Mouse (Mus musculus): ENCODE data around the gene Ipcef1.
A peak's percentile ranks its signal among the peaks of the same experiment; 100 is the strongest.

Gene Ipcef1

DNA sequence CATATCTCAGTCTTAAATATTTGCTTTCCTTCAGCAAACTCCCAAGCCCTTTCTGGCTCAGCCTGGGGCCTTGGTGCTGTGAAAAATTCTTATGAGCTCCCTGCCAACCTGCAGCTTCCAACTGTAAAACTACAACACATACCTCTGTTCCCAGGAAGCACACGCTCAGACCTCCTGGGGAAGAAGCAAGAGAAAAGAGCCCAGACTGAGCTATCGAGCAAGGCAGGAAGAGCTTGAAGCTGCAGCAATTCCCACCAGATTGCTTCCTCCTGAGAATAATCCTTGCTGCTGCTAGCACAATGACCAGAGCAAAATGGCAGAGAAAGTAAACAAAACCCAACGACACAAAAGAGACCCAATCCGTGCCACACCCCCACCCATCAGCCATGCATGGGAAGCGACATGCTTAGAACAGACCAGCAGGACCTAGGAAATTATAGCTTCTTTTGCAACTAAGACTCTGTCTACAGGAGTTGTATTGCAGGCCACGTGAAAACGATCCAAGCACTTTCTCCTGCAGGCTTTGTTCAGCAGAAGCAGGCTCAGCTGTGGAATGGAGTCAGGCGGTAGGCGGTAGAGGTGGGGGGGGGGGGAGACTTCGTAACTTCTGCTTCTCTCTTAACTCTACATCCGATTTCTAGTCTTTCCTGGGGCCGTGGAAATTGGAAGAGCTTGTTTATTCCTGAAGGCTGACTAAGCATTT is at the start of gene Ipcef1:
Gene Ipcef1 (minus strand): TSS at position 164 of the 703 bp plus-strand sequence.
- no peak for DNase-seq (ENCODE audit: low spot score)

DNA sequence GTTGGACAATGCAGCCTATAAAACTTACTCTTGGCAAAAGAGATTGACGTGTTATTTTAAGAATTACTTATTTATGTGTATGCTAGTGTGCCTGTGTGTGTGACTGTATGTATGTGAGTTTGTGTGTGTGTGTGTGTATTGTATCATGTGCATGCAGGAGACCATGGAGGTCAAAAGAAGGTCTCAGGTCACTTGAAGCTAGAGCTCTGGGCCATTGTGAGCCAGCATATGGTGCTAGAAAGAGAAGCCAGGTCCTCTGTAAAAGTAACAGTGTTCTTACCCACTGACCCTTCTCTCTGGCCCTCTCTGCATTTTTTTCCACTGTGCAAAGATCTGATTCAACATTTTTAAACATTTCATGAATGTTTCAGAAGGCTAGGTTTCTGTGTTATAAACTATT is 25.7 kb upstream of the Ipcef1 start:
- DNase-seq (ENCODE audit: low spot score) = no peak

DNA sequence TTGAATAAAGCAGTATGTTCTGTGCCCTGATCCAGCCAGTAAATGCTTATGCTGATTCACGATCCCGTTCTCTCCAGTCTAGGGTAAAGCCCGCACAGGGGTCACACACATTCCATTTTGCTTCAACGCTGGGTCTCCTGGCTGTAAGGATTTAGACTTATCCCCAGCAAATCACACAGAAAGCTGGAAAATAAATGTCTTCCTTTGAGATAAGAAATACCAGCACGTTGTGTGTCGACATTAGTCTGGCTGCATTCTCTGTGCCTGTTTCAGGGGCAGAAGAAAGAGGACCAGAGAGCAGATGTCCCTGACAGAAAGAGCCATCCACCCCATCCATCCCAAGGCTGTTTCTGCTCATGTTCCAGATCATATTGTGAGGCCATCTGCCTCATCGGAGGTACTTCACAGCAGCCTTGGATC is 25.1 kb upstream of the Ipcef1 start:
- DNase-seq (ENCODE audit: low spot score) = no peak

DNA sequence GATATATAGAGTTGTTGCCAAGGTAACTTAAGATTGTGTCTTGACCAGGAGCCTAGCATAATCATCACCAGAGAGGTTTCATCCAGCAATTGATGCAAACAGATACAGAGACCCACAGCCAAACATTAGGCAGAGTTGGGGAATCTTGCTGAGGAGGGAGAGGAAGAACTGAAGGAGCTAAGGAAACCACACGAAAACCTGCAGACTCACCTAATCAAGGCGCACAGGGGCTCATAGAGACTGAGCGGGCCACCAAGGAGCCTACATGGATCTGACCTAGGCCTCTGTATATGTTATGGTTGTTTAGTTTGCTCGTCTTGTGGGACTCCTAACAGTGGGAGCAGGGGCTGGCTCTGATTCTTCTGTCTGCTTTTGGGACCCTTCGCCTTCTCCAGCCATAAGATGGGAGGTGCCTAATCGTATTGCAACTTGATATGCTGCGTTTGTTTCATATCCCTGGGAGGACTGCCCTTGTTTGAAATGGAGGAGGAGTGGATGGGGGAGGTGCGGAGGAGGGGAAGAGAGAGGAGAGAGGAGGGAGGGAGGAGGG is 24.5 kb upstream of the Ipcef1 start:
- DNase-seq (ENCODE audit: low spot score) = no peak

DNA sequence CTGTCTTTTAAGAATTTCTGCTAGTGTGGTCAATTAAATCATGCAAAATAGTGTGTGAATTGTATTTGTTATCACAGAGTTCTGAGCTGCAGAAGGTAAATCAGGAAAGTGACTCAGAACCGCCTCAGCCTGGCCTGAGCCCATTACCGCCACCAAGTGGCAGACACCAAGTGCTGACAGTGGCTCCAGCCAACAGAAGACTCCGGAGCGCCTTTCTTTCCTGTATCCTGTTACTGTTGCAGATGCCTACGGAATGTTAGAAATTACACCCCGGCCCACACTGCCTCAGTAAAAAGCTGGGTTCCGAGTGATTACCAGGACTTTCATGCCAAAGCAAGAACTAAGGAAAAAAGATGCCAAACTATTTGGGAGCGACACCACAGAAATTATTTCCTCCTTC is 23.9 kb upstream of the Ipcef1 start:
- peak; percentile 75 for DNase-seq (ENCODE audit: low spot score)

DNA sequence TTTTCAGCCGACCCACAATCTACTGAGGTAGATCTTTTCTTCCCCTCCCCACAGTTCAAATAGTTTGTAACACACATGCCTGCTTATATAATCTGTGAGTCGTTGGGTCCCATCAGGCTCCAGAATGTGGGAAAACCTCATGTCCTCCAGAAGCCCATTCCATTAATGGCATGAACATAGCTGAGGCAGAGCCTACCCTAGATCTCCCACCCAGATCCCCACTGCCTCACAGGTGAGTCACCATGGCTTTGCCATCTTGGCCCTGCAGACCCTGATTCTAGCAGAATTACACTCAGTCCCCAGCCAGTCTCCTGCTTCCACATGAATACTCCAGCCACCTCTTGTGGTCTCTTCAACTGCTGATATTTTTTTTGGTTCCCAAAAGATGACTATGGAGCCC is 23.4 kb upstream of the Ipcef1 start:
- no peak for DNase-seq (ENCODE audit: low spot score)

DNA sequence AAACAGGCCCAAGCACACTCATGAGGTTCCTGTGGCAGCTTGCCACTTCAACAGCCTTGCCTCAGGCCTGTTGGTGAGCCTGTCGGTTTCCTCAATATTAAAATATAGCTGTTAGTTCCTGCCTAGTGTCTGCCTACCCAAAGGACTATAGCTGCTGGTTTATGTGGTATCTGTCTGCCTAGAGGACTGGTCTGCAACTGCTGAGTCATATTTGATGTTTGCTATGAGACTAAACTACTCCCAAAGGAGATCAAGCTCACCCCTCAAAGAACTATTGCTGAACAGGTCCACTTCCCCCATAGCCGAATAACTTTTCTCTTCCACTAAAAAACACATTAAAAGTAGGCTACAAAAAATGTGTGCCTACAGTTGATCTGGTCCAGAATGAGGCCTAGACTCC is 22.0 kb upstream of the Ipcef1 start:
- DNase-seq (ENCODE audit: low spot score) = no peak

DNA sequence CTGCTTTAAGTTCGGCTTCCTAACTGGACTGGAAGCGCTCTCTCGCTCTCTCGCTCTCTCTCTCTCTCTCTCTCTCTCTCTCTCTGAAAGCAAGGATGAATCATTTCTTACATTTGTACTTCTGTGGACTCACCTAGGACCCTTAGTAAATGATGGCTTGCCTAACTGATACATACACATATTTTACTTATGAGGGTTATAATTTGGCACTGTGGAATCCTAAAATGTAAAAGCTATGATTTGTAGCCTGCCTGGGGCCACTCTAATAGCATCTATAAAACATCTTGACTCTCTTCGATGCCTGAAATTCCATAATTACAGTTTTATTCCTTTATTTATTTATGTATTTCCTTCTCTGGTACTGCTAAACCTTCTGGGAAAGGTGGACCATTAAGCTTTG is 18.6 kb upstream of the Ipcef1 start:
- DNase-seq (ENCODE audit: low spot score) = no peak

DNA sequence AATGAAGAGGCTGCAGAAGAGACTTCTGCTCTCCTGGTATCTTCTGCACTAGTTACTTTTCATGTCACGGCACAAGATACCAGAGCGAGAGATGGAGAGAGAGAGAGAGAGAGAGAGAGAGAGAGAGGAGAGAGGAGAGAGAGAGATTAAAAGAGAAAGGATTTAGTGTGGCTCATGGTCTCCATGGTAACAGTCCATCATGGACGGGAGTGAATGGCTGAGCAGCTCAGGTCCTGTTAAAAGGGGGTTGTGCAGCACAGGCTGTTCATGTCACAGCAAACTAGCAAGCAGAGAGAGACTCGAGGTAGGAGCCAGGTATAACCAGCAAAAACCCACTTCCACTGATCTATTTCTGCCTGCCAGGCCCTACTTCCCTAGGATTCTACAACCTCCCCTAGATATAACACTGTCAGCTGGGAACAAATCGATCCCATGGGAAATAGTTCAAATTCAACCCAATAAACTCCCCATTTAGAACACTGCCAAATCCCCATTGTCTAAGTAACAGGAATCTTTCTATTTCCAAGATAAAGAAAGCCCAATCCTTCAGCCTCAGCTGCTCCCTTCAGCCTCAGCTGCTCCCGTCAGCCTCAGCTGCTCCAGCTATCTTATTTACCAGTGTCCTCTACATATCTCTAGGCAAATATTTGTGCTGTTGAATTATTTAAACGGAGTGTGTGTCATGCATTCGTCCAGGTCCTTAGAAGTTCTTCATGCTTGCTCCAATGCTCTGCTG is 18.0 kb upstream of the Ipcef1 start:
- no peak for DNase-seq (ENCODE audit: low spot score)

DNA sequence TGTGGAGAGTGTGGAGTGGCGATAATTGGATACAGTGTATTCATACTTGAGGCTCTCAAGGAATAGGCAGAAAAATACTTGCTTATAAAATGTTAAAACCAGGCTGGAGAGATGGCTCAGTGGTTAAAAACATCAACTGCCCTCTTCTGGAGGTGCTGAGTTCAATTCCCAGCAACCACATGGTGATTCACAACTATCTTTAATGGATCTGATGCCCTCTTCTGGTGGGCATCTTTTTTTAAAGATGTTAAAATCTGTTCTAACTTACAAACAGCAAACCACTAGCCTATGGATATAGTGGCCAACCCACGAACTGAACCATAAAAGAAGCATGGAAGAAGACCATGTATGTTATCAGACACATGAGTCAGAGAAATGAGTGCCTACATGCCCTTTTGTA is 16.8 kb upstream of the Ipcef1 start:
- DNase-seq (ENCODE audit: low spot score) = no peak

DNA sequence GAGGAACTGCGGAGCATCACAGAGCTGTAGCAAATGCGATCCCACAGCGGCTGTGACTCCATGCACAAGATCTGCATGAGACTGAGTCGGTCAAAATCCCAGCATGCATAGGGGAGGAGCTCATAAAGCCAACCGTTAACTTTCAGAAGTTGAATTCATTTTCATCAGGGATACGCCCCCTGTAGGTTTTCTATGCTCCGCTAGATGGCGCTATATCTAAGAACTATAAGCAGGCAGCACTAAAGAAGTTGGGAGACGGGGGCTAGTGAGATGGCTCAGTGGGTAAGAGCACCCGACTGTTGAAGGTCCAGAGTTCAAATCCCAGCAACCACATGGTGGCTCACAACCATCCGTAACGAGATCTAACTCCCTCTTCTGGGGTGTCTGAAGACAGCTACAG is 16.3 kb upstream of the Ipcef1 start:
- peak; percentile 45 for DNase-seq (ENCODE audit: low spot score)

DNA sequence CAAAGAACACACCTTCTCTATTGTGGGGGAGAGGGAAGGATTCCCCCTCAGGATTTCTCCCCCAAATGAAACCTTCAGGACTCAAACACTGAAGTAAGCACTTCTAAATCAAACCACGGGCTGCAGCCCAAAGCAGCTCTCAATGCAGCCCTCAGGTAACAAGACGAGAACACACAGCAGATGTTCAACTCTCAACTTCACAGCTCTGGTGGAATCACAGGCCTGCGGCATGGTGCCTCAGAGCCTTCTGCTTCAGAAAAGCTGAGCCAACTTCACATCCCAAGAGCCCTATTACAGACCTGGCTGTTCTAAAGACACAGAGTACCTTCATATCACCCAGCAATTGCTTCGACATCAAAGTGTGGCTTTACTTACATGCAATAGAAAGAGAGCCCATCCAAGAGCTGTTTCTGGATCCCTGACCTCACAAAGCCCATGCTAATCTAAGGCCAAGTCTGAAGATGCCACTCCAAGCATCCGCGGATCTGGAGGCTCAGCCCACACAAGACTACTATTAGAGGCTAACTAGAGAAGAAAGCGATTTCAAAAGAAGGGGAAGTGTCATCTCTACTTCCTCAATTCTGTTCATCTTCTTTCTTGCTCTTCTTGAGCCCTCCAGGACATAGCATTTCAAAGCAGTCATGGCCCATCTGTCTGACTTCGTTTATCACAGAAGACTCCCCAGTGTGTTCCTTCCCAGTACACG is 11.6 kb upstream of the Ipcef1 start:
- peak; percentile 23 for DNase-seq (ENCODE audit: low spot score)

DNA sequence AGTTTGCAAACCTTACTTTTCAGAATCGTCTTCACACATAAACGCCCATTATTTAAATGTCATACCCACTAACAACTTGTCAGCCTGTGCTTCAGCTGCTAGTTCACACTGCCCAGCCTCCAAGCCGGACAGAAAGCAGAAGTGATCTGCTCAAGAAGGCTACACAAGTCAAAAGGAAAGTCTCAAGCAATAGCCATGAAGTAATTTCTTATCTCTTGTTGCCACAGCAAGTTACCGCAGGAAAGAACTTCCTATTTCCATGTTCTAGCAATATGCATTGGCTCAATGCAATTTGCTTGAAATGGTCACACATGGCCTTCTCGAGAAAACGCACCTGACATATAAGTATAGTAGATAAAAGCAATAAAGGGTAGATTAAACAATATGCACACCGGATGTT is 10.7 kb upstream of the Ipcef1 start:
- DNase-seq (ENCODE audit: low spot score) = peak; percentile 43

DNA sequence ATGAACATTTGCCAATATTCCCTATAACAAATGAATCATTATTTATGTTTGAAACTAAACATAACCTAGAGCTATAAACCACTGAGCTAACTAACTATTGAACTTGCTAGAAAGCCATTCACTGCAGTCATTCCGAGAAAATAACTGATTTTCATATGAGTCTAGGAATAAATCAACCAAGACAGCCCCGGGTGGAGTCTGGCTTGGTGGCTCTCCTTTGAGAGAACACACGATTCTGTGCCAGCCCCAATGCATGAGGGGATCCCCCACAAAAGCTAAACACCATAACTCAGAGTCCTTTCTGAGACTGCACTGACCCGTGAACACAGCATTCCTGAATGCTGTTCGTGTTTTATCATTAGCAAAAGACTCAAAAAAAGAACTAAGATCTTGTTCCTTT is 8.0 kb upstream of the Ipcef1 start:
- DNase-seq (ENCODE audit: low spot score) = no peak

DNA sequence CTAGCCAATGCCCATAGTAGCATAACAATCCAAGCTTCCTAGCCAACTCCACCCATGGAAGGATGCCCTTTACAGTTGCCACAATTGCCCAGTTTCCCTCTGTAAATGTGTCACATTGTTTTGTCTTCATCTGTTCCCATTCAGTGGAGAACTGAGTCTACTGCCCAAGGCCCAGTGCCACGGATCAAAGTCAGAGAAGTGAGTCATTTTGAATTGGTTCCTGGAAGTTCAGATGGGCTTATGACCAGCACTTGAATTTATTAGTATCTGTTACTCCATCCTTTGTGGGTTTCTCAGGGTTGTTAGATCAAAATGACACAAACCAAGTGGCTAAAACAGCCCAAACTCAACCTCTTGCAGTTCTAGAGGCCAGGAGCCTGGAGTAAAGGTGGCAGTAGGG is 5.3 kb upstream of the Ipcef1 start:
- no peak for DNase-seq (ENCODE audit: low spot score)

DNA sequence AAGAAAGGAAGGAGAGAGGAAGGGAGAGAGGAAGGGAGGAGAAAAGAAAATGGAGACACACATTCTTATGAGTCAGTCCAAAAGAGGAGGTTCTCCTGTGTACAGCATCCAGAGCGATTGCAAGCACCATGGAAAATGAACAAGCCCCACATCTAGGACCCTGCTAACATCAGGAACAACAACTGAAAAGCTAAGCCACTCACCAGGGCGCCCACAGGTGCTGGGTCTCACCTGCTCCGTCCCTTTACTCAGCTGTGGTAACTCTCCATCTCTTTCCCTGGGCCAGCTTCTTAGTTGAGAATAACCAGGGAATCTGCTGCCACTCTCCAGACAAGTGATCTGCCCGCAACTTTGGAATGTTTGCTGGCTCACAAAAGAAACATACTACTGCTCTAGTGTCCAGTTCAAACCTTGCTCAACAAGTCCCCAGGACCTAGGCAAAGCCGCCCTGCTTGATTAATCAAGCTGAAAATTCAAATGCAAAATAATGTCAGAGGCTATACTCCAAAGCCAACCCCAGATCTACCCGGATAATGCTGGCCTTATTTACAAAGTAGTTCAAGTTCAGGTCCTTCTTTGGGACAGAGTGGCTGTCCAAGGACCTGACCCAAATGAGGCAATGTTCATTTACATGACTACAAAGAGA is 2.4 kb upstream of the Ipcef1 start:
- no peak for DNase-seq (ENCODE audit: low spot score)

DNA sequence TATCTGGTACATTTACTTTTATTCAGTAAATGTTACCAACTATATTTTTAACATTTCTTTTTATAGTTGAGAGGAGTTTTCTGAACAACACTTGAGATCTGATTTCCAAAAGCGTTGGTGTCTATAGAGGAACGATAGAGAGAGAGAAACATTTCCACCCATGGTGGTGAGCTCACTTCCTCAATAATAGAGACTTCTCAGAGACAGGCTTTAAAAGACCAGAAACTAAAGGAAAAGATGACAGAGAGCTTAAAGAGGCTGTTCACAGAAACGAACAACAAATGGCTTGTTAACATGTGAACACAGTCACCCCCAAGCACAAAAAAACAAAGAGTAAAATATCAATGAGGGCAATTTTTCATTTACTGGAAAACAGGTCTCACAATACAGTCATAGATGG is 2.4 kb downstream of the Ipcef1 start:
- no peak for DNase-seq (ENCODE audit: low spot score)

DNA sequence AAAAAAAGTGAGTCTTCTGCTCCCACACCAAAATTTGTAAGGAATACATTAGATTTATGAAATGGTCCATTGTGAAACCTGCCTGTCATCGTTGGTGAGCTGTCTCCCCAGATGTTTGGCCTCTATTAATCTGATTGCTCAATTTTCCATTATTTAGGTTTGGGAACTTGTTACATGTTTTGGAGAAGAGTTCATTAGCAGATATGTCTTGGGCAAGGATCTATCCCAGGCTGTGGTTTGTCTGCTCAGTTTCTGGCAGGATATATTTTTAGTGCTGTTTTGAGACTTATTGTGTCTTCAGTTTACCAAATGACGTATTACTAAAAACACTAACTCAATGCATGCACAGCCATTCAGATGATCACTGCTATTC is 4.4 kb downstream of the Ipcef1 start:
- peak; percentile 16 for DNase-seq (ENCODE audit: low spot score)

DNA sequence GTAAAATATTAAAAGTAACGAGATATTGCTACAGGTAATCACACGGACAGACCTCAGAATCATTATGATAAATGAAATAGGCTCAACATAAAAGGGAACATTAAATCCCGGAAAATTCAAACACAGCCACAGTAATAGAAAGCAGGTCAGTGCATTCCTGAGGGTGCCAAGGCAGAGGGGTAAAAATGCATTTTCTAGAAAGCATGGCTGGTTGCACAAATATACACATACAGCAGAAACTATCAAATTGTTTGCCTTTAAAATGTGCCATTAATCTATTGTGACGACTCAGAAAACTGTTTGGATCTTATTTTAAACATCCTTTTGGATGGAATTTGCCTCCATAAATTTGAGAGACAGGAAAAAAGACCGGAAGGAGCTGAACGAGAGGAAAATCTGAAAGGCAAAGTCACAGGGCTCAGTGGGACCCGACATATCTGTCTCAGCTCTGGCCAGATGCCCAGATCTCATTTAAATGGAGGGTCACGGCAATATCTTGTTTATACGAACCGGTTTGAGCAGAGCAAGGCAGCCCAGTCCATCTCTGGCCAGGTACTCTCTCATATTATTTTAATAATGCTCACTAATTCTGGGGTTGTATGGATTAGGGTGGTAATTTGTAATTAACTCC is 4.9 kb downstream of the Ipcef1 start:
- no peak for DNase-seq (ENCODE audit: low spot score)

DNA sequence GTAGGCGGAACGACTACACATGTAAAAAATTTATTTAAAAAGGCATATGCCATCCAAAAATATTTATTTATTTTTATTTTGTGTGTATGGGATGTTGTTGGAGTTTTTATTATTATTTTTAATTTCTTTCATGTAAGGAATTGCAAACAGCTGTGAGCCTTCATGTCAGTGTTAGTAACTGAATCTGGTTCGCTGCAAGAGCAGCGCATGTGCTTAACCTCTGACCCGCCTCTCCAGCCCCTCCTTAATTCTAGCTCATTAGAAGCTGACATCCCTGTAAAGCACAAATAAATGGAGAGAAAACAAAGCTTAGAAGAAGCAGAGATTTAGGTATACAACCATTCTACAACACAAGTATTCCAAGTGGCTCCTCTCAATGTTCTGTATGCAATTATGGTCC is 8.4 kb downstream of the Ipcef1 start:
- no peak for DNase-seq (ENCODE audit: low spot score)

DNA sequence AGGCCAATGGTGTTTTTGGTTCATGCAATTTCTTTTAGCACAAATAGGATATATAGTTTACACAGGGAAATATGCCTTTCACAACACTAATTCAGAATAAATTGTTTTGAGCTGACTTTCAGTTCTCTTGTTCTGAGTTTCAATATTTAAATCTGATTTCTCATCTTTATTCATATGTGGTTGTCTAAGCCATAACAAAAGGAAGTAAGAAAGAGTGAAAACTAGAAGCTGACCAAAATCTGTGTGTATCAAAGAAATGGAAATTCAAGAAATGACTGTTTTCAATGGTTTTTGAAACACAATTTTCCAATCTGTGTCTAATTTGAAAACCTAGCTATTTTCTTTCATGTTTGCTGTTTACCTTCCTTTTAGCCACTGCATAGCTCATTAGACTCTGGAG is 11.2 kb downstream of the Ipcef1 start:
- DNase-seq (ENCODE audit: low spot score) = no peak

DNA sequence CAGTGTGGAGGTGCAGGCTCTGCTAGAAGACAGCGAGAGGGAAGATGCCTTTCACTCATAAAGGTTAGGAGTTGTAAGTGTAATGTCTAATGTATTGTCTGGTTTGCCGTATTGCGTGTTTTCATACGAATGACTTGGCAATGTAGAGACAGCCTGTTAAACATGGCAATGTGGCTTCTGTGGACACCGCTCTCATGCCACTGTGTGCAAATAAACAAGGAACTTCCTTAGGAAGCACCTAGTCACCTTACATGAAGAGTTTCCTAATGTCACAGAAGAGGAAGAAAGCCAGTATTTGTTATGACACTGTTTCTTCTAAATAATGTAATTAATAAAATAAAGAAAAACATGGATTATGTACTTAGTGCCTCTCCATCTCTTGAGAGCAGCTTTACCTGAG is 15.1 kb downstream of the Ipcef1 start:
- DNase-seq (ENCODE audit: low spot score) = no peak

Measured in lung, postnatal 25 days (tissue).